Mouse (Mus musculus) liver, adult 2 months (tissue): Measurements from ENCODE around the gene Colq.

ENCODE experiments used
- CTCF ChIP-seq: fragments of 200-500 bp; IDR thresholded peaks from 2 replicates; pipeline ENCODE4 v1.5.1; 2011; ENCODE audit warnings: low read depth, low read length, control low read depth
- POLR2A ChIP-seq: fragments of 200-500 bp; IDR thresholded peaks from 2 replicates; pipeline ENCODE4 v1.6.1; 2011; ENCODE audit warnings: low read length, control low read depth; ENCODE audit not compliant: insufficient read depth; ENCODE audit errors: extremely low read depth

DNA sequence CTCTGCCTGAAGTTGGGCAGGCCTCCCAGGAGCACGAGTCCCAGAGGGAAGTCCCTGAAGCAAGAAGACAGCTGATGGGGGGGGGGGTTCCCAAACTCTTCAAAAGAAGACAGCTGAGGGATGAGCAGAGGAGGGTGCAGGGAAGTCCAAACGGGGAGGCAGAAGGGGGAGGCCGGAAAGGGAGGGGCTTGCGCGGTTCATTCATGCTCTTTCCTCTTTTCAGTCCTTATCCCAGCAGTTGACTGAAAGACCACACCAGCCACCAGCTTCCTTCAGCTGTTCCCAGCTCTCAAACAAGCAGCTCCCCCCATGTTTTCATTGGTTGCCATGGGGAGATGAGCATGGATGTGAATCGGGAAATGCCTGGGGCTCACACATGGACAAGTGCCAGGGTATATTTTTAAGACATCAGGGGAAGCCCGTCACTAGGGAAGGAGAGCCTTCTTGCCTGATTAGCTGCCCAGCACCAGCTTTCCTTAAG is 22.0 kb downstream of the Colq start:
- no peak for TF ChIP-seq POLR2A
- no peak for TF ChIP-seq CTCF
